Mouse (Mus musculus): ENCODE data around the gene Morn1. TPM values are rescaled to one million over a fixed set of nuclear protein-coding genes. Genes with fewer than 3 reads are reported as not detected.
A peak's percentile ranks its signal among the peaks of the same experiment; 100 is the strongest.

The Morn1 gene
- polyA plus RNA-seq, 1 experiment from 2014 or later: 9.4 TPM

GRCm38 (mm10) chr4:155163685-155164084 lies 77.3 kb downstream of the Morn1 start:
- H3K9ac ChIP-seq (replicated peaks; ENCODE audit: low read depth): no peak overlapping the region
- H3K27me3 ChIP-seq (replicated peaks; ENCODE audit: insufficient read depth, low read length): no peaks in the 10 kb centered on the region
- ATAC-seq (no peak), DNase-seq (ENCODE audit: low spot score) (no peak)
- no peak overlapping the region for H3K4me3 ChIP-seq (ENCODE audit: low read depth, low read length)
- peak overlapping the region; percentile 79 for H3K27ac ChIP-seq (ENCODE audit: low read length)
- H3K4me1 ChIP-seq (ENCODE audit: insufficient read depth, low read depth, low read length): peaks cover 45% of the 10 kb centered on the region
- H3K4me2 ChIP-seq (replicated peaks; ENCODE audit: low read depth, low read length): no peak overlapping the region
- 56% methylated on average over 8 of the region's 8 CpGs for whole genome bisulfite sequencing
- H3K9me3 ChIP-seq (ENCODE audit: low read length): no peaks in the 10 kb centered on the region
- no peak for TF ChIP-seq CTCF (IDR thresholded peaks at IDR 0.05)
- TF ChIP-seq EP300 (IDR thresholded peaks at IDR 0.05): no peak
- peaks cover 9% of the 10 kb centered on the region; the same call in 1 of the 2 replicates for H3K36me3 ChIP-seq (ENCODE audit: insufficient read depth, low read length)

GRCm38 (mm10) chr4:155164550-155164949 lies 78.2 kb downstream of the Morn1 start:
- Histone ChIP-seq H3K4me3 (ENCODE audit: low read depth, low read length) (no peak overlapping the region), H3K27me3 (replicated peaks; ENCODE audit: insufficient read depth, low read length) (no peaks in the 10 kb centered on the region), H3K4me2 (replicated peaks; ENCODE audit: low read depth, low read length) (no peak overlapping the region), H3K27ac (ENCODE audit: low read length) (peak overlapping the region; percentile 79), H3K36me3 (ENCODE audit: insufficient read depth, low read length) (peaks cover 1% of the 10 kb centered on the region; the same call in 1 of the 2 replicates), H3K9ac (replicated peaks; ENCODE audit: low read depth) (no peak overlapping the region), H3K9me3 (ENCODE audit: low read length) (no peaks in the 10 kb centered on the region), H3K4me1 (ENCODE audit: insufficient read depth, low read depth, low read length) (peaks cover 50% of the 10 kb centered on the region)
- no peak for TF ChIP-seq CTCF (IDR thresholded peaks at IDR 0.05)
- peak; percentile 97 for TF ChIP-seq EP300 (IDR thresholded peaks at IDR 0.05)
- WGBS: 15% methylated on average over 6 of the region's 6 CpGs
- ATAC-seq (peak; percentile 91), DNase-seq (ENCODE audit: low spot score) (peak; percentile 90)

GRCm38 (mm10) chr4:155165861-155166260 lies 79.5 kb downstream of the Morn1 start:
- DNase-seq (ENCODE audit: low spot score) (no peak), ATAC-seq (no peak)
- Histone ChIP-seq H3K4me1 (ENCODE audit: insufficient read depth, low read depth, low read length) (peaks cover 51% of the 10 kb centered on the region), H3K27me3 (replicated peaks; ENCODE audit: insufficient read depth, low read length) (no peaks in the 10 kb centered on the region), H3K27ac (ENCODE audit: low read length) (no peak overlapping the region), H3K4me3 (ENCODE audit: low read depth, low read length) (no peak overlapping the region), H3K36me3 (ENCODE audit: insufficient read depth, low read length) (no peaks in the 10 kb centered on the region), H3K4me2 (replicated peaks; ENCODE audit: low read depth, low read length) (no peak overlapping the region), H3K9me3 (ENCODE audit: low read length) (no peaks in the 10 kb centered on the region), H3K9ac (replicated peaks; ENCODE audit: low read depth) (no peak overlapping the region)
- TF ChIP-seq CTCF (IDR thresholded peaks at IDR 0.05): no peak
- TF ChIP-seq EP300 (IDR thresholded peaks at IDR 0.05): no peak

GRCm38 (mm10) chr4:155168835-155169252 lies 82.5 kb downstream of the Morn1 start:
- 90% methylated on average over 8 of the region's 8 CpGs for WGBS
- H3K27ac ChIP-seq (ENCODE audit: low read length): 0 out of 2 replicates have a peak overlapping the region, but pooled peaks have one; percentile 28
- no peak for ATAC-seq

GRCm38 (mm10) chr4:155170614-155171212 lies 84.3 kb downstream of the Morn1 start:
- H3K9ac ChIP-seq (replicated peaks; ENCODE audit: low read depth): no peak overlapping the region
- no peak overlapping the region for H3K4me3 ChIP-seq (ENCODE audit: low read depth, low read length)
- peaks cover 60% of the 10 kb centered on the region for H3K4me1 ChIP-seq (ENCODE audit: insufficient read depth, low read depth, low read length)
- no peaks in the 10 kb centered on the region for H3K9me3 ChIP-seq (ENCODE audit: low read length)
- peak overlapping the region; percentile 51 for H3K27ac ChIP-seq (ENCODE audit: low read length)
- H3K4me2 ChIP-seq (replicated peaks; ENCODE audit: low read depth, low read length): no peak overlapping the region
- TF ChIP-seq CTCF (IDR thresholded peaks at IDR 0.05): no peak
- no peak for TF ChIP-seq EP300 (IDR thresholded peaks at IDR 0.05)
- no peaks in the 10 kb centered on the region for H3K27me3 ChIP-seq (replicated peaks; ENCODE audit: insufficient read depth, low read length)
- WGBS: 59% methylated on average over 8 of the region's 8 CpGs
- no peak for ATAC-seq
- no peak for DNase-seq (ENCODE audit: low spot score)
- no peaks in the 10 kb centered on the region for H3K36me3 ChIP-seq (ENCODE audit: insufficient read depth, low read length)

More at GRCm38 (mm10) chr4:155168835-155169252, 82.5 kb downstream of the Morn1 start:
- peaks cover 54% of the 10 kb centered on the region for H3K4me1 ChIP-seq (ENCODE audit: insufficient read depth, low read depth, low read length)
- H3K36me3 ChIP-seq (ENCODE audit: insufficient read depth, low read length): no peaks in the 10 kb centered on the region
- H3K4me3 ChIP-seq (ENCODE audit: low read depth, low read length): no peak overlapping the region
- no peaks in the 10 kb centered on the region for H3K9me3 ChIP-seq (ENCODE audit: low read length)
- no peak overlapping the region for H3K9ac ChIP-seq (replicated peaks; ENCODE audit: low read depth)
- DNase-seq (ENCODE audit: low spot score): no peak
- no peak for TF ChIP-seq CTCF (IDR thresholded peaks at IDR 0.05)
- TF ChIP-seq EP300 (IDR thresholded peaks at IDR 0.05): no peak
- H3K4me2 ChIP-seq (replicated peaks; ENCODE audit: low read depth, low read length): no peak overlapping the region
- H3K27me3 ChIP-seq (replicated peaks; ENCODE audit: insufficient read depth, low read length): no peaks in the 10 kb centered on the region

GRCm38 (mm10) chr4:155171961-155172533 lies 85.7 kb downstream of the Morn1 start:
- ATAC-seq: no peak
- no peak overlapping the region for H3K4me2 ChIP-seq (replicated peaks; ENCODE audit: low read depth, low read length)
- 65% methylated on average over 5 of the region's 5 CpGs for WGBS

More at GRCm38 (mm10) chr4:155171961-155172533, 85.7 kb downstream of the Morn1 start:
- Histone ChIP-seq H3K9me3 (ENCODE audit: low read length) (no peaks in the 10 kb centered on the region), H3K9ac (replicated peaks; ENCODE audit: low read depth) (no peak overlapping the region), H3K27me3 (replicated peaks; ENCODE audit: insufficient read depth, low read length) (no peaks in the 10 kb centered on the region), H3K4me1 (ENCODE audit: insufficient read depth, low read depth, low read length) (peaks cover 62% of the 10 kb centered on the region), H3K27ac (ENCODE audit: low read length) (peak overlapping the region; percentile 95), H3K4me3 (ENCODE audit: low read depth, low read length) (no peak overlapping the region), H3K36me3 (ENCODE audit: insufficient read depth, low read length) (no peaks in the 10 kb centered on the region)
- no peak for DNase-seq (ENCODE audit: low spot score)
- TF ChIP-seq EP300 (IDR thresholded peaks at IDR 0.05) (no peak), CTCF (IDR thresholded peaks at IDR 0.05) (peak; percentile 7; the same call in 1 of the 2 replicates)

Measured in lung, postnatal 0 days (tissue).